Mouse (Mus musculus) kidney, postnatal 4 days (tissue): ENCODE measurements around the gene Bdh2.

ENCODE experiments used
- DNase-seq, 2 experiments: peaks; one replicate each; pipeline ENCODE4 v3.0.0; 2021; ENCODE audit warnings: mixed read lengths in 2 of 2

Gene Bdh2

DNA sequence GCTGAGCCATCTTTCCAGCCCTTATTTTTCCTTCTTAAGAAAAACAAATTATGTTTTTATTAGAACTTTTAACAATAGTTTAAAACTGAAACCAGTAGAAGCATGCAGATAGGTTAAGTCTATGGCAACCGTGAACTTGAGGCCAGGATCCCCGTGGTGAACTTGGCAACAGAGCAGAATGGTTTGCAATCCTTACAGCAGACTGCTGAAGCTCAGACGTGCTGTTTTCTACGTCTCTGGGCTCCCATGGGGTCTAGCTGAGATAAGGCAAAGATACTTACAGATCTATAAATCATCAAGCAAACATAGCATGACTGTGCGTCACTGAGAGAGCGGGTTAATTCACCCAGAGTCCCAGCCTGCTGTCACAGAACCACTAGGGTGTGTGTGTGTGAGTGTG is 19.1 kb downstream of the Bdh2 start:
- DNase-seq: no peak

DNA sequence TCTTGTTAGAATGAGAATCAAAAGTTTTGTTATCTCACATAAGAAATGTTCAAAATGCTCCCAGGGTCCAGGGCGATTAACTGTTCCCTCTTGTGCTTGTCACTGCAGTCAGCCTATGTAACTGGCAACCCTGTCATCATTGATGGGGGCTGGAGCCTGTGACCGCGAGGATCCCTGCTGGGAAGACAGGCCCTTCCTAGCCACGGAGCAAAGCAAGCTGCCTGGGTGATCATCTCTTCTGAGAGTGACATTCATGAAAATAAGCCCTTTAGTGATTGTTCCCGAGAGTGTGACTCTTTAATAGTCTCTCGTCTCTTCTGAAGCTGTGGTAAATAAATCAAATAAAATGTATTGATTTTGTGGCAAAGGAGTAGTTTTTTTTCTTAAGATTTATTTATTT is 23.0 kb downstream of the Bdh2 start:
- DNase-seq: no peak

- DNase-seq: no peak
Observed at GRCm38 (mm10) chr3:135304566-135304965, 23.5 kb downstream of the Bdh2 start.

- peak; percentile 67 to 75 for DNase-seq
Observed at GRCm38 (mm10) chr3:135307411-135308259, 26.6 kb downstream of the Bdh2 start, which contains the start of gene Slc9b2. Gene Slc9b2 (plus strand): TSS chr3:135307700.

- DNase-seq: no peak
Observed at GRCm38 (mm10) chr3:135312916-135313491, 32.0 kb downstream of the Bdh2 start.

GRCm38 (mm10) chr3:135313727-135314126 is 32.7 kb downstream of the Bdh2 start:
- DNase-seq: no peak

GRCm38 (mm10) chr3:135314811-135315210 is 33.8 kb downstream of the Bdh2 start:
- no peak for DNase-seq

- DNase-seq: no peak
Observed at GRCm38 (mm10) chr3:135315720-135316425, 34.9 kb downstream of the Bdh2 start.

DNA sequence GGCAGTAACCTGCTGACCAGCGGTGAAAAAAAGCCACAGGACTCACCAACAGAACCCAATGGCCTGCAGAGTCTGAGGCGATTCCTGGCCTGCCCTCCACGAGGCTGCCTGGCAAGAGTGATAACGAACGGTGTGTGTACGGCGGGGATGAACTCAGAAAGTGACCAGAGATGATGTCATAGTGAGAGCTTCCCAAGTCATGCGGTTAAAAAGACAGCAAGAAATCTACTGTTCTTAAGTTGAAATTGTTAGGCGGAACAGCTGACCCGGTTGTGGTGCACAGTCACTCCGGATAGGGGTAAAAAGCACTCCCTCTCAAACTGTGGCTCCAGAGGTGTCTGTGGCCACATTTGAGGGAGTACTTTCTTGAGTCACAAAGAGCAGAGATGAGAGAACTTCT is 37.3 kb downstream of the Bdh2 start:
- DNase-seq: no peak

DNA sequence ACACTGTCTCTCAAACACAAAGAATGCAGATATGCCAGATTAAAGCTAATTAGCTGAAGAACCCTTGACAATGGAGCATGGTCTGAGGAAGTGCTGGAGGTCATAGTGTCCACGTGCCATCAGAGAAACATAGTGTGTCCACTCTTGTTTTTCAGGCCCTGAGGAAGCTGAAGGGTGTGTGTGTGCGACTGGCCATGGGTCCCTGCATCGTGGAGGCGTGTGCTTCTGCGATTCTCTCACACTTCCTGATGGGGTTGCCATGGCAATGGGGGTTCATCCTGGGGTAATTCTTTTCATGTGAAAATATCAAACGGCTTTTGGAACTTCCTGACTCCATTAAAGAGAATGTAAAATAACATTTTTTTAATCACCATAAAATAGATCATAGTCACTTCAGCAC is 43.3 kb downstream of the Bdh2 start:
- no peak for DNase-seq

DNA sequence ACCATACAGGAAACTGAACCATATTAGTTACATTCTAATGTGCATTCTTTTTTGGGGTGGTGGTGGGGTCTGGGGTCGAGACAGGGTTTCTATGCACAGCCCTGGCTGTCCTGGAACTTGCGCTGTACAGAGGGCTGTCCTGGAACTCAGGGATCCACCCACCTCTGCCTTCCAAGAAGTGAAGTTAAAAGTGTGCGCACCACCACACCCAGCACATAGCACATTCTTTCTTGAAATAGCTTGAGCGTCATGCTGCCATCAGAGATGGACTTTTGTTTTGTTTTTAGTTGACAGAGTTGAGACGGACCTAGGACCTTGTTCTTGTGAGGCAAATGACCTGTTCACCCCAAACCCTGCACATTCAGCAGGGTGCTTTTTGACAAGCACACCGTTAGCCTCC is 46.2 kb downstream of the Bdh2 start:
- no peak for DNase-seq

DNA sequence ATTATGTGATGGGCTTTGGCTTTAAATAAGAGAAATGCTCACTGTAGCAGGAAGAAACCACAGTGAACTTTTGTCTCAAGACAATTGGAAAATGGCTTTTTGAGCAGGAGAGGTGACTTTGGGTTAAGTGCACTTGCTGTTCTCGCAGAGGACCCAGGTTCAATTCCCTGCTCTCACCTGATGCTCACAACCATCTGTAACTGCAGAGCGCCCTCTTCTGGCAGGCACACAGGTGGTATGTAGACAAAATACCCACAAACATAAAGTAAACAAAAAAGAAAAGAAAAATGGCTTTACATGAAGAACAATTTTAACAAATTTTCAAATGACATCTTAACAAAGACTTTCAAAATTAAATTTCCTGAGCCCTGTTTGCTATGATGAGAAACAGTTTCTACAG is 46.6 kb downstream of the Bdh2 start:
- peak; percentile 11 to 18 for DNase-seq

- DNase-seq: peak; percentile 74 to 82
Observed at GRCm38 (mm10) chr3:135328560-135328959, 47.5 kb downstream of the Bdh2 start.

GRCm38 (mm10) chr3:135332691-135333090 is 51.7 kb downstream of the Bdh2 start:
- no peak for DNase-seq

GRCm38 (mm10) chr3:135333763-135334162 is 52.7 kb downstream of the Bdh2 start:
- DNase-seq: no peak

DNA sequence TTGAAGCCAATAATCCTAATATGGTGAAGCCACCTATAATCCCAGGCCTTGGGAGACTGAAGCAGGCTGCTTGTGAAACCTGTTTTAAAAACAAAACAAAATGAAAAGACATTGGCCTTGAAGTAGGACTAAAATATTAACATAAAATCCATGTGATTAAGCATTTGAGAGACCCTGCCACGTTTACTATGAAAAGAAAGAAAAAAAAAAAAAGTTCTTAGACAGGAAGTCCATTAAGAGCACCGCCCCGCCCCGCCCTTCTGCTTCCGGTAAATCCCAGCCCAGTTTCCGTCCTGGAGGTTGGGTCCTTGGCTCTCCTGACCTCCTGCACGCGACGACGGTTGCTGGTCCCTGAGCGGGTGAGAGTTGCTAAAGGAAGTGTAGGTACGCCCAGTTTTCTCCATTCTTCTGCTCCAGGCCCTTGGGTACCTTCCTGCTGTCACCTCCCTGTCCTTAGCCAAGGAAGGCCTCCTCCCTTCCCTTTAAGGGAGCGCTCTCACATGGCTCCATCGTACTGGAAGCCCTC is 66.8 kb downstream of the Bdh2 start, which contains the start of gene Slc9b1:
Gene Slc9b1 (plus strand): TSS at position 291 of the 526 bp plus-strand sequence.
- peak; percentile 15 to 27 for DNase-seq

GRCm38 (mm10) chr3:135349022-135349421 is 68.0 kb downstream of the Bdh2 start:
- no peak for DNase-seq

DNA sequence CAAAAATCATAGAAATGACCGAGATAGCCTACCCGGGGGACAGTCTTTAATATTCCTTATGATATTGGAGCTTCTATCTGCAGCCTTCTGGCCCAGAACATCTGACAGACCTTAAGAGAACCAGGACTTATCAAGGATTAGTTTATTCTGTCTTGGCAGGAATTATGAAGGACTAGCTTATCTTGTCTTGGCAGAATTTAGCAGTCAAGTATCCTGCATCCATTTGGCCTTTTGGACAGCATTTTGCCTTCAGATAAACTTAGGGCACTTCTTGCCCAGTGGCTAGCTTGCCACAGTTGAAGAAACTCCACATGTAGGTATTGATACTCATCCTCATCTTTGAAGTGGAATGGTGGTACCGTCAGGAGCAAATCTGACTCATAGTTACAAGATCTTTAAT is 70.8 kb downstream of the Bdh2 start:
- DNase-seq: no peak
